Mouse (Mus musculus) embryo, embryonic 10.5 days (tissue): ENCODE data around the gene Gm11554.
"Not testable (repeated sequence)": the region's sequence is repeated elsewhere in the genome, so short reads cannot be mapped to it uniquely, and the experiment has no call there.

Experiments used
- DNase-seq: peaks from one replicate; pipeline ENCODE4 v3.0.0-alpha.2; 2015; ENCODE audit warnings: low spot score

Gm11554 gene

GRCm38 (mm10) chr11:99804346-99804745 lies at the start of gene Gm11554:
TSS of gene Gm11554 (minus strand) at chr11:99804446.
- DNase-seq = not testable (repeated sequence)

- DNase-seq = no peak
These were observed 47.3 kb upstream of the Gm11554 start, which contains the start of gene Krtap4-16 for GRCm38 (mm10) chr11:99851508-99851907. TSS of gene Krtap4-16 (minus strand) at chr11:99851608.

- no peak for DNase-seq
These were observed 42.5 kb upstream of the Gm11554 start for GRCm38 (mm10) chr11:99846746-99847145.

GRCm38 (mm10) chr11:99842185-99842584 lies 37.9 kb upstream of the Gm11554 start:
- DNase-seq = peak; percentile 1

- DNase-seq = no peak
These were observed 33.7 kb upstream of the Gm11554 start, which contains the start of gene 2300003K06Rik for GRCm38 (mm10) chr11:99837966-99838365. TSS of gene 2300003K06Rik (minus strand) at chr11:99838066.

GRCm38 (mm10) chr11:99815566-99815965 lies 11.3 kb upstream of the Gm11554 start, which contains the start of gene Gm11564:
TSS of gene Gm11564 (minus strand) at chr11:99815666.
- not testable (repeated sequence) for DNase-seq

GRCm38 (mm10) chr11:99809792-99810191 lies 5.5 kb upstream of the Gm11554 start, which contains the start of gene Krtap4-13:
TSS of gene Krtap4-13 (minus strand) at chr11:99809892.
- DNase-seq = not testable (repeated sequence)

- not testable (repeated sequence) for DNase-seq
These were observed 5.4 kb downstream of the Gm11554 start, which contains the start of gene Gm11569 for GRCm38 (mm10) chr11:99798832-99799231. TSS of gene Gm11569 (minus strand) at chr11:99798932.

GRCm38 (mm10) chr11:99793367-99793766 lies 10.9 kb downstream of the Gm11554 start, which contains the start of gene Gm11596:
TSS of gene Gm11596 (minus strand) at chr11:99793467.
- no peak for DNase-seq

- DNase-seq = not testable (repeated sequence)
These were observed 19.3 kb downstream of the Gm11554 start, which contains the start of gene Krtap4-9 for GRCm38 (mm10) chr11:99784900-99785299. TSS of gene Krtap4-9 (plus strand) at chr11:99785200.

GRCm38 (mm10) chr11:99780604-99781003 lies 23.6 kb downstream of the Gm11554 start, which contains the start of gene Krtap4-8:
TSS of gene Krtap4-8 (minus strand) at chr11:99780704.
- DNase-seq = no peak

- peak; percentile 66 for DNase-seq
These were observed 25.8 kb downstream of the Gm11554 start for GRCm38 (mm10) chr11:99778401-99778800.

GRCm38 (mm10) chr11:99772813-99773212 lies 31.4 kb downstream of the Gm11554 start, which contains the start of gene Gm11595:
TSS of gene Gm11595 (minus strand) at chr11:99772913.
- DNase-seq = not testable (repeated sequence)

- no peak for DNase-seq
These were observed 35.8 kb downstream of the Gm11554 start for GRCm38 (mm10) chr11:99768410-99768809.

GRCm38 (mm10) chr11:99758877-99759276 lies 45.4 kb downstream of the Gm11554 start:
- DNase-seq = no peak
